Mouse (Mus musculus) forebrain, embryonic 12.5 days (tissue): ENCODE results near the gene Selenok. TPM values are rescaled to one million over a fixed set of nuclear protein-coding genes. Genes with fewer than 3 reads are reported as not detected.

ENCODE experiments used
- ATAC-seq: fragments of 200-750 bp; cut with Nextera tagmentation; 2 replicates; pipeline ENCODE4 v1.8.0; 2017; ENCODE audit warnings: moderate TSS enrichment; ENCODE audit not compliant: low FRiP score
- H3K27ac ChIP-seq: fragments of 300-500 bp; sonication (generic); 2 replicates; pipeline ENCODE4 v1.5.1; 2016; ENCODE audit warnings: mild to moderate bottlenecking
- H3K27me3 ChIP-seq: fragments of 300-500 bp; sonication (generic); 2 replicates; pipeline ENCODE4 v1.6.1; 2016; ENCODE audit warnings: mild to moderate bottlenecking
- H3K36me3 ChIP-seq: fragments of 300-500 bp; sonication (generic); replicated peaks from 2 replicates; pipeline ENCODE4 v1.6.1; 2016; ENCODE audit warnings: mild to moderate bottlenecking
- H3K4me1 ChIP-seq: fragments of 300-500 bp; sonication (generic); 2 replicates; pipeline ENCODE4 v1.6.1; 2016
- H3K4me2 ChIP-seq: fragments of 300-500 bp; sonication (generic); 2 replicates; pipeline ENCODE4 v1.6.1; 2016; ENCODE audit warnings: mild to moderate bottlenecking, moderate library complexity
- H3K4me3 ChIP-seq: fragments of 300-500 bp; sonication (generic); replicated peaks from 2 replicates; pipeline ENCODE4 v1.5.1; 2016; ENCODE audit warnings: mild to moderate bottlenecking
- H3K9ac ChIP-seq: fragments of 300-500 bp; sonication (generic); 2 replicates; pipeline ENCODE4 v1.6.1; 2016; ENCODE audit warnings: mild to moderate bottlenecking
- H3K9me3 ChIP-seq: fragments of 300-500 bp; sonication (generic); 2 replicates; pipeline ENCODE4 v1.6.1; 2016
- WGBS: fragments of 180-500 bp; shearing (Covaris S2); methylation state at CpG from one replicate; pipeline ENCODE4 v1.1.7; 2016; 5-methylcytosine and 5-hydroxymethylcytosine counted together
- microRNA-seq: library from miRNA; unstranded; fragments of <30 nt; microRNA quantifications from one replicate; pipeline ENCODE4, GENCODE M21; 2017
- polyA plus RNA-seq: library from polyadenylated mRNA; unstranded; fragments of >200 nt; fragmentation: Nextera tagmentation; extraction: Ambion mirVana; gene quantifications from 2 replicates; pipeline ENCODE4 v1.2.1, GENCODE M21; 2016

Selenok gene
- polyA plus RNA-seq, 1 experiment from 2014 or later: 365 TPM

DNA sequence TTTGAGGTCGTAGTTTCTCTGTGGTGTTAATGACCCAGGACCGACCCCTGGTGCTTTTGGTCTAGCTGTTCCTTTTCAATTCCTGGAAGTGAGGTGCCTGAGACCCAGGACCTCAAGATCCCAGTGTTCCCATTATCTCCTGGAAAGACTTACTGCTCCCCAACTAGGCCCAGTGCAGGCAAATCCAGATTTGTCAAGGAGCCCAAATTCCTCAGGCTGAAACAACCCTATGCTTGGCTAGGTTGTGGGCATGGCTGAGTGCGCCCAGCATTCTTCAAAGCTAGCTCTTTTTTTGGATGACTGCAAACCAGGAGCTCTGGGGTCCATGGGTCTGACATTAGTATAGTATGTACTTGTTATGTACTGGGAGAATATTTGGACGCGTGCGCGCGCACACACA, 51.3 kb downstream of the Selenok start:
- Histone ChIP-seq H3K9ac (no peak overlapping the region), H3K27me3 (no peaks in the 10 kb centered on the region), H3K4me2 (no peak overlapping the region), H3K27ac (no peak overlapping the region), H3K36me3 (no peaks in the 10 kb centered on the region), H3K9me3 (no peaks in the 10 kb centered on the region), H3K4me3 (no peak overlapping the region), H3K4me1 (no peaks in the 10 kb centered on the region; the same call in 1 of the 2 replicates)
- no peak for ATAC-seq
- WGBS: 93% methylated on average over 8 of the region's 8 CpGs

DNA sequence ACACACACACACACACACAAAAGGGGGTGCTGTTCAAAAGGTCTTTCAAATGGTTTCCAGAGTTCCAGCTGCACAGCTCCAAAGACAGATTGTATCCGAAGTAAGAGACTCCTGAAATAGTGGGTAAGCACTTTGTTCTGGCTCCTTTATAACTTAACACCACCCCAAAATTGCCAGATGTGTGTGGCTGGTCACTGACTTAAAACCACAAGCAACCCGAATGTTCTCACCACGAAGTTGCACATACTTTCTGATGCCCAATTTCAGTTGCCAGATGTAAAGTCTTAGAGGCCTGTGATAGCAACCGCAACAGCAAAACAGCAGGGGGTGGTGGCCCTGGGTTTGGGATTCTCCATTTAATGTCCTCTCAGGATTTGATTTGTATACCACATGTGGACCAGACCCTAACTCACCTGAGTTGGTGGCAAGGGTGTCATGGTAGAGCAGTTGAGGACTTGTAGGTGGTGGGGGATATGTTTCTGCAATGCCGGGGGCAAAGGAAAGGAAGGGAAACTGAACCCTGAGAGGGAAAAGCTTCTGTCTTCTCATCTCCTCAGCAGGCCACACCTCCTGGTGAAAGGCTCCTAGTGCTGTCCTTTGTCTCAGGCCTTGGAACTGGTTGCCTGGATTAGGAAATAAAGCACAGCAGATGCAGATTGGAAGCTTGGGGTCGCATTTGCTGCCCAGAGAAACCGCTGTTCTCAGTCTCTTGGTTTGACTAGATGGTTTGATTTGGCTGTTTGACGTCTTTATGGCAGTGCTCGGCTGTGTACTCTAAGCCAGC, 51.9 kb downstream of the Selenok start:
- Histone ChIP-seq H3K4me3 (no peak overlapping the region), H3K27ac (no peak overlapping the region), H3K9ac (no peak overlapping the region), H3K9me3 (no peaks in the 10 kb centered on the region), H3K36me3 (no peaks in the 10 kb centered on the region), H3K4me1 (no peaks in the 10 kb centered on the region; the same call in 1 of the 2 replicates), H3K4me2 (no peak overlapping the region), H3K27me3 (no peaks in the 10 kb centered on the region)
- no peak for ATAC-seq
- 43% methylated on average over 9 of the region's 9 CpGs for WGBS

DNA sequence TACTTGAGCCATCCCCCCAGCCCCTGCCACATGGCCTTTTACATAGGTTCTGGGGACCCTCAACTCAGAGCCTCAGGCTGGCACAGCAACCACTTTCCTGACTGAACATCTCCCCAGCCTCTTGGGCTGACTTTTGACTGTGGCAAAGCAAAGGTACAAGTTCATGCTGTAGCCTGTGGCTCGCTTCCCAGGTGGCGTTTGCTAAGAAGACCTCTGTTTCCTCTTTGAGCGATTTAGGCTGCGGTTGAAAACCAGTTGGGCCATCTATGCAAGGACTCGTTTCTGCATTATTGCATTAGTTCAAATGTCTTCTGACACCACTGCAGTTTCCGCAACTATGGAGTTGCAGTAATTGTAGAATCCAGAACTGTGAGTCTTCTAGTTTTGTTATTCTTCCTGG, 54.4 kb downstream of the Selenok start:
- Histone ChIP-seq H3K9ac (no peak overlapping the region), H3K4me3 (no peak overlapping the region), H3K27ac (no peak overlapping the region), H3K36me3 (no peaks in the 10 kb centered on the region), H3K27me3 (no peaks in the 10 kb centered on the region), H3K9me3 (no peaks in the 10 kb centered on the region), H3K4me2 (no peak overlapping the region), H3K4me1 (no peaks in the 10 kb centered on the region; the same call in 1 of the 2 replicates)
- 94% methylated on average over 6 of the region's 6 CpGs for WGBS
- no peak for ATAC-seq

DNA sequence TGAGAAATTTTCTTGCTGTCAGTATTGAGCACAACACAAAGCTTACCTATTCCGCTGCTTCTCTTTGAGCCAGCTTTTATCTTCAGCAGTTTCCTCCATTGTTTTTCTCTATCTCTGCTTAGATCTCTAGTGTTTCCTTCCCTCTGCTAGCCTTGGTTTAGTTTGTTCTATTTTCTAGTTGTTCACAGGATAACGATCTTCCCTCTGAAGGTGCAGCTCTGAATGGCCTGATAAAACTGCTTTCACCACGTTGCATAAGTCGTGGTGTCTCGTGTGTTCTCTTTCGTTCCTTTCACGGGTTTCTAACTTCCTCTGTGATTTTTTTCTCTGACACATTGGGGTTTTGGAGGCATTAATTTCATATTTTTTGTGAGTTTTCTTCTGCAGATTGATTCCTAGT, 56.3 kb downstream of the Selenok start:
- Histone ChIP-seq H3K4me1 (no peaks in the 10 kb centered on the region; the same call in 1 of the 2 replicates), H3K27me3 (no peaks in the 10 kb centered on the region), H3K4me2 (no peak overlapping the region), H3K27ac (no peak overlapping the region), H3K36me3 (no peaks in the 10 kb centered on the region), H3K9me3 (no peaks in the 10 kb centered on the region), H3K4me3 (no peak overlapping the region), H3K9ac (no peak overlapping the region)
- WGBS: 54% methylated on average over 7 of the region's 7 CpGs
- no peak for ATAC-seq

Small RNA genes within 50 kb of the gene (microRNA-seq; reads per million reads assigned to microRNA genes)
- 1.2 reads per million for gene Mir6947

Other genes with a start within 250 kb of the Selenok start
- gene Cacna2d3, start 246.4 kb upstream of the Selenok start, polyA plus RNA-seq: 10.9 and 15.3 TPM in 2 replicates
- 88.1 and 89.4 TPM in 2 replicates for gene Actr8, start 10.0 kb downstream of the Selenok start, polyA plus RNA-seq
- gene Il17rb, start 40.6 kb downstream of the Selenok start, polyA plus RNA-seq: 1.1 and 1.3 TPM in 2 replicates
- 0.04 TPM in 1 of 2 replicates, not detected in the other for gene Chdh, start 40.7 kb downstream of the Selenok start, polyA plus RNA-seq